Mouse (Mus musculus) intestine, embryonic 16.5 days (tissue): ENCODE data around the gene Olfr1126. TPM values are rescaled to one million over a fixed set of nuclear protein-coding genes. Genes with fewer than 3 reads are reported as not detected.

Source experiments
- polyA plus RNA-seq: library from polyadenylated mRNA; unstranded; fragments of >200 nt; fragmentation: Nextera tagmentation; extraction: Ambion mirVana; gene quantifications from 2 replicates; pipeline ENCODE4 v1.2.1, GENCODE M21; 2015

The Olfr1126 gene
- polyA plus RNA-seq, 1 experiment from 2014 or later, result not detected

Other genes starting within 250 kb of the Olfr1126 start
- not detected in 2 replicates for gene Olfr1113, start 245.0 kb upstream of the Olfr1126 start, polyA plus RNA-seq
- not detected in 2 replicates for gene Olfr1115, start 205.9 kb upstream of the Olfr1126 start, polyA plus RNA-seq
- gene Olfr1116, start 186.4 kb upstream of the Olfr1126 start, polyA plus RNA-seq, result not detected in 2 replicates
- not detected in 2 replicates for gene Olfr1118, start 146.4 kb upstream of the Olfr1126 start, polyA plus RNA-seq
- gene Olfr1120, start 99.1 kb upstream of the Olfr1126 start, polyA plus RNA-seq, result not detected in 2 replicates
- gene Olfr1121, start 84.1 kb upstream of the Olfr1126 start, polyA plus RNA-seq, result not detected in 2 replicates
- gene Olfr1122, start 68.1 kb upstream of the Olfr1126 start, polyA plus RNA-seq, result not detected in 2 replicates
- gene Olfr1123, start 37.3 kb upstream of the Olfr1126 start, polyA plus RNA-seq, result not detected in 2 replicates
- not detected in 2 replicates for gene Olfr1124, start 23.7 kb upstream of the Olfr1126 start, polyA plus RNA-seq
- gene Pramel7, start 43.1 kb downstream of the Olfr1126 start, polyA plus RNA-seq, result not detected in 2 replicates
- gene Pramel6, start 52.6 kb downstream of the Olfr1126 start, polyA plus RNA-seq, result not detected in 2 replicates
- gene Olfr153, start 77.8 kb downstream of the Olfr1126 start, polyA plus RNA-seq, result not detected in 2 replicates
- not detected in 2 replicates for gene Olfr1128, start 91.6 kb downstream of the Olfr1126 start, polyA plus RNA-seq
- not detected in 2 replicates for gene Olfr1129, start 119.9 kb downstream of the Olfr1126 start, polyA plus RNA-seq
- not detected in 2 replicates for gene Olfr1130, start 152.2 kb downstream of the Olfr1126 start, polyA plus RNA-seq
- not detected in 2 replicates for gene Olfr1131, start 173.1 kb downstream of the Olfr1126 start, polyA plus RNA-seq
- gene Olfr1132, start 183.6 kb downstream of the Olfr1126 start, polyA plus RNA-seq, result not detected in 2 replicates
- not detected in 2 replicates for gene Olfr1133, start 193.4 kb downstream of the Olfr1126 start, polyA plus RNA-seq
- not detected in 2 replicates for gene Olfr1134, start 204.5 kb downstream of the Olfr1126 start, polyA plus RNA-seq
- not detected in 2 replicates for gene Olfr1135, start 219.7 kb downstream of the Olfr1126 start, polyA plus RNA-seq
- gene Olfr1136, start 240.0 kb downstream of the Olfr1126 start, polyA plus RNA-seq, result not detected in 2 replicates